Mouse (Mus musculus) megakaryocyte progenitor cell, adult 5-6 weeks (primary cell): ENCODE measurements around the gene Atg101. TPM values are rescaled to one million over a fixed set of nuclear protein-coding genes. Genes with fewer than 3 reads are reported as not detected.
A peak's percentile ranks its signal among the peaks of the same experiment; 100 is the strongest.
"Not testable (repeated sequence)": the region's sequence is repeated elsewhere in the genome, so short reads cannot be mapped to it uniquely, and the experiment has no call there.

ENCODE experiments used
- ATAC-seq: replicated peaks from 2 replicates; pipeline ENCODE4 v1.8.0; 2016; ENCODE audit warnings: mild to moderate bottlenecking, moderate TSS enrichment, inconsistent platforms; ENCODE audit not compliant: poor library complexity
- total RNA-seq, 2 experiments: library from RNA; stranded (forward) in 1 of 2; stranded (reverse) in 1 of 2; fragments of 157-497, 149-512 nt in 1 of 2; fragments of 200-1000 nt in 1 of 2; gene quantifications; 2 replicates each; pipeline versions ENCODE4 v1.2.3 to v1.2.4; 2015 to 2017

Atg101 gene
- total RNA-seq, 2 experiments from 2014 or later: 7.9 to 63.5 TPM

- no peak for ATAC-seq
Observed at GRCm38 (mm10) chr15:101311087-101311770, 27.2 kb downstream of the Atg101 start.

- no peak for ATAC-seq
Observed at GRCm38 (mm10) chr15:101312006-101312405, 27.9 kb downstream of the Atg101 start.

- no peak for ATAC-seq
Observed at GRCm38 (mm10) chr15:101315378-101315777, 31.3 kb downstream of the Atg101 start.

GRCm38 (mm10) chr15:101315832-101316231, 31.8 kb downstream of the Atg101 start:
- peak; percentile 83 for ATAC-seq

- no peak for ATAC-seq
Observed at GRCm38 (mm10) chr15:101316279-101316912, 32.3 kb downstream of the Atg101 start.

GRCm38 (mm10) chr15:101316913-101317813, 33.1 kb downstream of the Atg101 start:
- no peak for ATAC-seq

- ATAC-seq: peak; percentile 40
Observed at GRCm38 (mm10) chr15:101317814-101318500, 33.9 kb downstream of the Atg101 start.

- no peak for ATAC-seq
Observed at GRCm38 (mm10) chr15:101318889-101319765, 35.1 kb downstream of the Atg101 start.

GRCm38 (mm10) chr15:101320010-101320617, 36.0 kb downstream of the Atg101 start:
- no peak for ATAC-seq

- ATAC-seq: peak; percentile 53
Observed at GRCm38 (mm10) chr15:101320618-101321041, 36.6 kb downstream of the Atg101 start.

- no peak for ATAC-seq
Observed at GRCm38 (mm10) chr15:101321126-101321525, 37.1 kb downstream of the Atg101 start.

GRCm38 (mm10) chr15:101322106-101322505, 38.0 kb downstream of the Atg101 start:
- ATAC-seq: no peak

- ATAC-seq: no peak
Observed at GRCm38 (mm10) chr15:101322640-101323039, 38.6 kb downstream of the Atg101 start.

- ATAC-seq: no peak
Observed at GRCm38 (mm10) chr15:101323511-101323910, 39.4 kb downstream of the Atg101 start.

- not testable (repeated sequence) for ATAC-seq
Observed at GRCm38 (mm10) chr15:101324409-101324808, 40.3 kb downstream of the Atg101 start.

GRCm38 (mm10) chr15:101325991-101326534, 42.0 kb downstream of the Atg101 start:
- peak; percentile 67 for ATAC-seq

- peak; percentile 76 for ATAC-seq
Observed at GRCm38 (mm10) chr15:101327282-101327681, 43.2 kb downstream of the Atg101 start.

GRCm38 (mm10) chr15:101328876-101329563, 44.9 kb downstream of the Atg101 start:
- no peak for ATAC-seq

GRCm38 (mm10) chr15:101329564-101329892, 45.5 kb downstream of the Atg101 start:
- ATAC-seq: no peak
